Mouse (Mus musculus) megakaryocyte-erythroid progenitor cell, adult 5-6 weeks (primary cell): Measurements from ENCODE around the gene Gab2. TPM values are rescaled to one million over a fixed set of nuclear protein-coding genes. Genes with fewer than 3 reads are reported as not detected.

Experiments used
- ATAC-seq: replicated peaks from 2 replicates; pipeline ENCODE4 v1.8.0; 2016; ENCODE audit warnings: mild to moderate bottlenecking, inconsistent platforms; ENCODE audit not compliant: severe bottlenecking, poor library complexity, low FRiP score, low TSS enrichment
- total RNA-seq, 2 experiments: library from RNA; stranded (forward) in 1 of 2; stranded (reverse) in 1 of 2; fragments of 200-1000, 215-1000 nt in 1 of 2; fragments of >200 nt in 1 of 2; fragmentation: Nextera tagmentation in 1 of 2; gene quantifications; 2 replicates each; pipeline ENCODE4 v1.2.3; 2014 to 2017

Gab2 gene
- total RNA-seq, 2 experiments from 2014 or later: 3.1 to 5.2 TPM

DNA sequence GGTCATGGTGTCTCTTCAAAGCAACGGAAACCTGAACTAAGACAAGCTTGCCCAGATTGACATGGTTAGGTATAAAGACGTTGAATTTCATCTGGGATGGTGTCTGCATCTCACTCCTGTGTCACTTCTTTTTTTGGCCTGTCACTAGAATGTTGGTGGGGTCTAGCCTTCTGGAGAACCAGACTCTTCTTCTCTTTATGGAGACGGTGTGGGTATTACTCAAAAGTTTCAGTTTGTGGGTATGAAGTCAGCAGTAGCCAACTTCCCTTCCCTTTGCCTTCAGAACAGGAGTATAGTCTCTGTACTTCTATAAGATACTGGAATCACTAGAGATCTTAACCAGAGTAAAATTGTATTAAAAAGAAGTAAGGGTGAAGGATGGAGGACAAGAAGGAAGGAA, 26.7 kb downstream of the Gab2 start:
- ATAC-seq: no peak

- no peak for ATAC-seq
Measured at GRCm38 (mm10) chr7:97128949-97129348, 47.6 kb downstream of the Gab2 start.

- no peak for ATAC-seq
Measured at GRCm38 (mm10) chr7:97136453-97136852, 55.1 kb downstream of the Gab2 start.

DNA sequence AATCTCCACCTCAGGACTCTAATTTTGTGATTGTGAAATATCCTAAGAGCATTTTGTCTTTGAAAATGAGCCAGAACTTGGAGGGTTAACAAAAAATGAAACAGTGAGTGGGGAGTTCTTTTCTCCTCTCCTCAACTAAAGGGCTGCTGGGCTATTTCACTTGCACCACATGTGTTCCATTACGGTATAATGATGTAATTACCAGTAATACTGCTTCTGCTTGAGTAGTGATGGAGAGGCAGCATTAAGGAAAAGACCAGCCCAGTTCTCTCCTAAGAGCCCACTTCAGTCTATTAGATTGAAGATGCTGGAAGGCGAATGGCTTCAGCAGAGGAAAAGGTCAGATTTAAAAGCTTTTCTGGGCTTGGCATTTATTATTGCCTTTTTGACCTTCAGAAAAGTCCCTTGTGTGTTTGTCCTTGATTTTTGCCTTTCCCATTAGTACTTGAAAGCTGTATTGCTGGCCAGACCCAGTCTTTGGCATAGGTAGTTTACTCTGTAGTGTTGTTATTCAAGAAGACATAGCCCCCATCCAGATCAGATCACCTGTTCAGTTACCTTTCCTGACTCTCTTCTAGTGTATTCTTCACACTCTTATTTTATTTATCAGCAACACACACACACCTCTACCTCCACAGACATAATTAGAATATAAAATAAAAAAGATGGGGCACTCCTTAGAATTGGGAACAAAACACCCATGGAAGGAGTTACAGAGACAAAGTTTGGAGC, 69.9 kb downstream of the Gab2 start:
- ATAC-seq: no peak

DNA sequence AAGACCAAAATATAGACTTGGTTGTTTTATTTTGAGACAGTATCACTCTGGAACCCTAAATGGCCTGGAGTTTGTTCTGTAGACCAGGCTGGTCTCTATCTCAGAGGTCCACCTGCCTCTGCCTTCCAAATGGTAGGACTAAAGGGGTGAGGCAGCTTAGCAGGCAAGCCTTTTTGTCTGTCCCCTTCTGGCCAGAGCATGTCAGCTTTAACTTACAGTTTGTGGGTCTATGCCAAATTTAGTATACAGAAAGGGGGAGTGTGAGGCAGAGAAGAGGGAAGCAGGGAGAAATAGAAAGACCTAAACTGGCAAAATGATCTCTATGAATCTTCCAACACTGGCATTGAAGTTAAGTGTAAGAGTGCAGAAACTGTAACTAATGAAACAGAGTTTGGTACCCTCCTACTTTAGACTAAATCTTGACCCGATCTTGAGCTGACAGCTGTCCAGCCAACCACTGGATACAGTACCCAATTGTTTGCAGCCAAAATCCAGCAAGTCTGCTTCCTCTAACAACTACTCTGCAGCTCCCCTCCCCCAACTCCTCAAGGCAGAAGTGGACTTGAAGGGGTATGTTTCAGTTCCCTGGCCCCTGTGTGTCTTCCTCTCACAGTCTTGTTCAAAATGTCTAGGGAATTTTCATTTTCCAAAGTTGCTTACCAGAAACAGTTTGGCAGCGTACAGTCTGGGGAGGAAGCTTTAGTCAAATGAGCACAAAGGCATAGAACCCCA, 73.5 kb downstream of the Gab2 start:
- ATAC-seq: no peak

GRCm38 (mm10) chr7:97164261-97164660, 82.9 kb downstream of the Gab2 start:
- no peak for ATAC-seq

DNA sequence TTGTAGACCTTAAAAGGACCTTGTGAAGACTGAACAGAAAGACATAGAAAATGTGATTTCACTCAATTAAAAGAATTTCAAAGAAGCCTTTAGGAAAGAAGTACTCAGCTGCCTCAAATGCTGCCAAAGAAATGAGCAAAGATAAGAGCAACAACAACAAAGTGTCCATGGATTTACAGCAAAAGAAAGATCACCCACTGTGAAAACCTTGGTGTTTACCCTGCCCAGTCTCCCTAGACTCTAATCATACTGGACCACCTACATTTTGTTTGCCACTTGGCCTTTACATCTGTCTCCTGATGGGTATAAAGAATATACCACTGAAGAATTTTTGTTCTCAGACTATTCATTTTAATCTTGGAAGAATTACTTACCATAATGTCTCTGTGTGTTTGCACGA, 89.7 kb downstream of the Gab2 start:
- no peak for ATAC-seq

GRCm38 (mm10) chr7:97171719-97172118, 90.3 kb downstream of the Gab2 start:
- ATAC-seq: 0 out of 2 replicates have a peak, but pooled peaks have one; percentile 10

GRCm38 (mm10) chr7:97172126-97172525, 90.7 kb downstream of the Gab2 start:
- ATAC-seq: peak; percentile 57

- no peak for ATAC-seq
Measured at GRCm38 (mm10) chr7:97181931-97182330, 100.5 kb downstream of the Gab2 start.

DNA sequence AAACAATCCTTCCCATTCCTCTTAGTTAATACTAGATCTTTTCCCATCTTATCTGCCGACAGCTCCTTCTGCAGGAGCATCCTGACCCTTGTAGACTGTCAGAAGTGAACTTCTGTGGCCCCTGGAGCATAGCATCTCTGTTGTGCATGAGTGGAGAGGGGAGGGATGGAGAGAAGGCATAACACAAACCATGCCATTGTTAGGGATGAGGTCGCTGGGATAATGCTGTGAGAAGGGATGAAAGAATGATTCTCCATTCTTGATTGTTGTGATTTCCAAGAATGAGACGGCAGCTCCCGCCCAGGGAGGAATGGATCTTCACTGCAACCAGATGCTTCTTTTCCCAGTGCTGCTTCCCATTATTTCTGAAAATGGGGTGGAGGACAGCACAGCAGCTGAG, 102.0 kb downstream of the Gab2 start:
- no peak for ATAC-seq

DNA sequence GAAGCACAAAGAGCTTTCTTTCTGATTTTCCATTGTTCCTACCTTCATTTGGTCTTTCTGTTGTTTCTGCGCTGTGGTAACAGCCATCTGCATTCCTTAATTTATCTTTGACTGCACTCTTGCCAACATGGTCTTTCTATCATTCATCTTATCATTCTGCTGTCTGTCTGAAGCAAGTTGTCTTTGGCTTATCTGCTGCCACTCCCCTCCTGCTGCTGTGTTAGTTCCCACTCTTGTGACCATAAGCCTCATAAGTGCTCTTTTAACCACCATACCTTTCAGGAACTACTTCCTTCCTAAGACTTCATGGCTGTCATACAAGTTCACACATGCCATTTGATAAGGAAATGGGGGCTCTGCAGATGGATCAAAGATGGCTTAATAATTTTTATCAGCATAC, 102.6 kb downstream of the Gab2 start:
- peak; percentile 87 for ATAC-seq

GRCm38 (mm10) chr7:97187387-97188081, 106.1 kb downstream of the Gab2 start:
- no peak for ATAC-seq

- no peak for ATAC-seq
Measured at GRCm38 (mm10) chr7:97189116-97189515, 107.7 kb downstream of the Gab2 start.

- peak; percentile 74 for ATAC-seq
Measured at GRCm38 (mm10) chr7:97203907-97204306, 122.5 kb downstream of the Gab2 start.

- ATAC-seq: peak; percentile 70
Measured at GRCm38 (mm10) chr7:97208811-97209549, 127.6 kb downstream of the Gab2 start.

DNA sequence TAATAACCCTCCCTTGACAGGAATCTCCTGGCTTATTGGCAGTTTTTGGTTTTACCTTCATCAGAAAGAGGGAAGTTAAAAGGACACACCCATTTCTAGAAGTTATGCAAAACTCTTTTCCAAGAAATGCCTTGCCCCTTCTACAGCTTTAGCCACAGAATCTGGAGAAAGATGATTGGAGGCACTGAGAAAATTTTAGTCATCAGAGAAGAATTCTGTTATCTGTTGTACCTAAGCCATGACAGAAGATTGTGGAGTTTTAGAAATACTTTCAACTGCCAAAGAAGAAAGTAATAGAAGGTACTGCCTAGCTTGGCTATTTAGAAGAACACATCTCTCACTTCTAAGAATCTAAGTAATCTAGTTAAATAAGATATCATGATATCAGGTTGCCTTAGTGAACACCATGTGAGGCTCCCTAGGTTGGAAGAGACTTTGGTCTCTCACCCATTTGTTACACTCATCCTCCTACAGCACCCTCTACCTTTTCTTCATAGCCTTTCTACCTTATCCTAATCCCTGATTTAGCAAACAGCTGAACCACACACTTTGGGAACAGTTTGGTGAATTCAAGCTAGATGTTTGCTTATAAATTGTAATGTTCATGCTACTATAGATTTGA, 128.8 kb downstream of the Gab2 start:
- peak; percentile 21; the same call in 1 of the 2 replicates for ATAC-seq

DNA sequence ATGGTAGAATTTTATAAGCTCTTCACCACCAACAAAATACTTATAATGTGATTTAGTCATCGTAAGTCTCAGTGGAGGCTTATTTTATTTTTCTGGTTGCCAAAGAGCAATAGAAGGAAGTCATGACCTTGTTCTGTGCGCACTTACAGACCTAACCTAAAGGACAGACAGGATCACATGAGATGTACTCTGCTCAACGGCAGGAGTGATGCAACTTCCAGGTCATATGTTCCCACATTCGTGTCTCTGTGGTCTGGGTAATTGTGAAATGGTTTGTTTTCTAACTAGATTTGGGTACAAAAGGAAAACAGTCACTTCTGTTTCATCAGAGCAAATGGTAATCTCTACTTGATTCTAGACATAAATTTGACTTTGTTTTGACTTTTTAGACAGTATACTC, 129.7 kb downstream of the Gab2 start:
- ATAC-seq: no peak

GRCm38 (mm10) chr7:97223836-97224235, 142.4 kb downstream of the Gab2 start:
- ATAC-seq: no peak
